Mouse (Mus musculus) MEL (cell line): ENCODE results near the gene Lhfpl2.

Source experiments
- BHLHE40 ChIP-seq: IDR thresholded peaks from 2 replicates; pipeline ENCODE4 v1.6.1; 2012; ENCODE audit warnings: low read depth, mild to moderate bottlenecking, inconsistent platforms, low read length, improper control_type of control experiment, borderline replicate concordance
- CTCF ChIP-seq, 3 experiments: IDR thresholded peaks in 2 of 3; conservative IDR thresholded peaks in 1 of 3; 2 replicates each; pipeline ENCODE4 v1.5.1; 2011 to 2012; ENCODE audit warnings: low read length in 3 of 3, low read depth in 2 of 3, mild to moderate bottlenecking in 2 of 3, improper control_type of control experiment in 1 of 3, inconsistent platforms in 1 of 3, mixed read lengths in 1 of 3, moderate library complexity in 1 of 3; ENCODE audit not compliant: control insufficient read depth in 1 of 3, insufficient read depth in 1 of 3, poor library complexity in 1 of 3, severe bottlenecking in 1 of 3
- E2F4 ChIP-seq: IDR thresholded peaks from 2 replicates; pipeline ENCODE4 v1.6.1; 2011; ENCODE audit warnings: low read depth, low read length, improper control_type of control experiment, borderline replicate concordance
- GATA1 ChIP-seq: IDR thresholded peaks from 2 replicates; pipeline ENCODE4 v1.6.1; 2011; ENCODE audit warnings: low read depth, low read length, improper control_type of control experiment
- HCFC1 ChIP-seq: IDR thresholded peaks from 2 replicates; pipeline ENCODE4 v1.6.1; 2012; ENCODE audit warnings: low read depth, mild to moderate bottlenecking, inconsistent platforms, low read length, improper control_type of control experiment, moderate library complexity
- MYB ChIP-seq: IDR thresholded peaks from 2 replicates; pipeline ENCODE4 v1.6.1; 2011; ENCODE audit warnings: mild to moderate bottlenecking, low read depth, low read length, improper control_type of control experiment
- POLR2A ChIP-seq, 2 experiments: IDR thresholded peaks; 2 replicates each; pipeline ENCODE4 v1.6.1; 2011 to 2012; ENCODE audit warnings: low read length in 2 of 2, mild to moderate bottlenecking in 2 of 2, control low read depth in 1 of 2, improper control_type of control experiment in 1 of 2, low read depth in 1 of 2, moderate library complexity in 1 of 2; ENCODE audit not compliant: control insufficient read depth in 1 of 2, insufficient read depth in 1 of 2, poor library complexity in 1 of 2
- POLR2AphosphoS2 ChIP-seq: IDR thresholded peaks from 2 replicates; pipeline ENCODE4 v1.6.1; 2011; ENCODE audit warnings: low read length, improper control_type of control experiment
- SIN3A ChIP-seq: IDR thresholded peaks from 2 replicates; pipeline ENCODE4 v1.6.1; 2012; ENCODE audit warnings: low read length, improper control_type of control experiment, inconsistent platforms
- ZKSCAN1 ChIP-seq: IDR thresholded peaks from 2 replicates; pipeline ENCODE4 v1.6.1; 2012; ENCODE audit warnings: low read depth, mild to moderate bottlenecking, inconsistent platforms, low read length, improper control_type of control experiment, moderate library complexity
- ZNF384 ChIP-seq: IDR thresholded peaks from 2 replicates; pipeline ENCODE4 v1.6.1; 2012; ENCODE audit warnings: low read depth, mild to moderate bottlenecking, inconsistent platforms, low read length, improper control_type of control experiment

DNA sequence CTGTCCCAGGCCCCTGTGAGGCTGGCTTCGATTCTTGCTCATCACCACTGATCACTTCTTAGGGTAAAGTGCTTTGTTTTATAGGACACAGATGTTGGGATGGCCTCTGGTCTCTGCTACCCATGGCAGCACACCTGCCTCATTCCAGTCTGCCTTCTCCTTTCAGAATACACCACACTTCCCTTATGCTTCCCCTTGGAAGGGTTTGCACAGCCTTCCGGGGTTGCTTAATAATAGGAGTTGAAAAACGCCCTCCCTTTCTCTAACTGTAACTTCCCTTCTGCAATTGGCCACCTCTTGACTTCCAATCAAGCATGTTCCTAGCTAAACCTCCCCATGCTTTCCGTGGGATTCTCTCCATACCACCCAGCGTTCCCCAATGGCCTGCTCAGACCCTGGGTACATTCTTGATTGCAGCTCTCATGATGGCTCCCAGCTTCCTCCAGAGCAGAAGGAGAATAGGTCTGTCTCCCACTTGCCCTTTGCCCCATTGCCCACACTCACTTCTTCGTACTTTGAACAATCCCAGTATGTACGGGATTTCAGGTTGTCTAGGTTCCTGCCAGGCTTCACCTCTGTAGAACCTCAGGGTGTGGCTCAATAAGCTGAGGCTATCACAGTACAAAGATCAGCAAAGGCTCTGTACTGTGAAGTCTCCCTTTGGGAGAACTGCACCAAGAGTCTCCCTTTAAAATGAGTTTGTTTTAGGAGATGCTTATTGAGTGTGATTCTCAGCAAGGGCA, 102.1 kb downstream of the Lhfpl2 start:
- TF ChIP-seq BHLHE40 (no peak), ZNF384 (no peak), ZKSCAN1 (no peak), CTCF (IDR thresholded peaks at IDR 0.05 in 2 of 3, conservative IDR thresholded peaks at IDR 0.05 in 1 of 3; ENCODE audit: control insufficient read depth in 1 of 3, insufficient read depth in 1 of 3, low read depth in 2 of 3, low read length in 3 of 3, poor library complexity in 1 of 3, severe bottlenecking in 1 of 3) (no peak), SIN3A (no peak), POLR2A (IDR thresholded peaks at IDR 0.05; ENCODE audit: control insufficient read depth in 1 of 2, insufficient read depth in 1 of 2, low read depth in 1 of 2, low read length in 2 of 2, poor library complexity in 1 of 2) (no peak), E2F4 (no peak), MYB (no peak), POLR2AphosphoS2 (no peak), HCFC1 (no peak), GATA1 (no peak)
